Mouse (Mus musculus) kidney, adult 2 months (tissue): Measurements from ENCODE around the gene Myh14.

Source experiments
- CTCF ChIP-seq: fragments of 200-500 bp; conservative IDR thresholded peaks from 2 replicates; pipeline ENCODE4 v1.5.1; 2011; ENCODE audit warnings: low read depth, mild to moderate bottlenecking, control low read depth, low read length, moderate library complexity, mixed read lengths; ENCODE audit not compliant: insufficient read depth, insufficient read length
- POLR2A ChIP-seq: fragments of 200-500 bp; IDR thresholded peaks from one replicate; pipeline ENCODE4 v1.6.1; 2011; ENCODE audit warnings: low read depth, low read length, control low read depth

- no peak for TF ChIP-seq CTCF
- no peak for TF ChIP-seq POLR2A
Observed at GRCm38 (mm10) chr7:44662569-44662968, 8.1 kb downstream of the Myh14 start.
